In genomic region chr1:134709411-134710306, GRCm38 (mm10) we compare ENCODE assay signal across 7 mouse cellular contexts.
A peak's percentile ranks its signal among the peaks of the same experiment; 100 is the strongest.
DNase-seq lines count a peak whose midpoint lies in the region; ATAC-seq and TF ChIP-seq lines count a peak whose summit lies in the region.

No protein-coding gene starts in this region.

- peaks cover 95% of the 10 kb centered on the region for H3K27me3 ChIP-seq in megakaryocyte, embryonic 14.5 days (replicated peaks)
- peaks cover 90% of the 10 kb centered on the region for H3K27me3 ChIP-seq in embryonic facial prominence, embryonic 13.5 days
- peaks cover 24% of the 10 kb centered on the region for H3K27me3 ChIP-seq in intestine, postnatal 0 days (replicated peaks; ENCODE audit: control insufficient read depth, insufficient read depth, low read length)
- peaks cover 2% of the 10 kb centered on the region; the same call in 1 of the 2 replicates for H3K27me3 ChIP-seq in stomach, embryonic 14.5 days (ENCODE audit: control insufficient read depth, insufficient read depth, low read length)

- no peak overlapping the region for H3K27ac ChIP-seq in embryonic facial prominence, embryonic 13.5 days
- no peak overlapping the region for H3K27ac ChIP-seq in intestine, postnatal 0 days (ENCODE audit: low read depth, low read length)
- H3K27ac ChIP-seq in stomach, embryonic 14.5 days (ENCODE audit: low read length): no peak overlapping the region

- ATAC-seq in megakaryocyte, adult 5-6 weeks (ENCODE audit: poor library complexity, severe bottlenecking): no peak
- ATAC-seq in embryonic facial prominence, embryonic 13.5 days (ENCODE audit: insufficient number of reproducible peaks, insufficient read depth, low FRiP score, low TSS enrichment, low read depth): no peak
- ATAC-seq in intestine, postnatal 0 days: no peak
- ATAC-seq in stomach, embryonic 14.5 days (ENCODE audit: insufficient number of reproducible peaks, insufficient read depth, low FRiP score, low read depth): no peak

- no peak for DNase-seq in left cerebral cortex, adult 9 months (ENCODE audit: low spot score in 2 of 2)
- no peak for DNase-seq in gastrocnemius, postnatal 25 days

- 14% methylated on average over 26 of the region's 26 CpGs for WGBS in embryonic facial prominence, embryonic 13.5 days
- WGBS in intestine, postnatal 0 days: 35% methylated on average over 26 of the region's 26 CpGs
- WGBS in stomach, embryonic 14.5 days: 25% methylated on average over 26 of the region's 26 CpGs

- peak overlapping the region; percentile 99 for H3K4me2 ChIP-seq in embryonic facial prominence, embryonic 13.5 days
- peak overlapping the region; percentile 76 for H3K4me2 ChIP-seq in intestine, postnatal 0 days (replicated peaks; ENCODE audit: low read depth)
- H3K4me2 ChIP-seq in stomach, embryonic 14.5 days (replicated peaks; ENCODE audit: low read depth, low read length): peak overlapping the region; percentile 98

- H3K9ac ChIP-seq in embryonic facial prominence, embryonic 13.5 days: peak overlapping the region; percentile 70
- no peak overlapping the region for H3K9ac ChIP-seq in intestine, postnatal 0 days (ENCODE audit: low read depth, low read length)
- peak overlapping the region; percentile 42; the same call in 1 of the 2 replicates for H3K9ac ChIP-seq in stomach, embryonic 14.5 days (replicated peaks; ENCODE audit: low read depth, low read length)

- H3K36me3 ChIP-seq in megakaryocyte, embryonic 14.5 days (replicated peaks; ENCODE audit: low read length): no peaks in the 10 kb centered on the region
- H3K36me3 ChIP-seq in embryonic facial prominence, embryonic 13.5 days: no peaks in the 10 kb centered on the region
- H3K36me3 ChIP-seq in intestine, postnatal 0 days (ENCODE audit: control insufficient read depth, insufficient read depth): no peaks in the 10 kb centered on the region
- no peaks in the 10 kb centered on the region for H3K36me3 ChIP-seq in stomach, embryonic 14.5 days (ENCODE audit: control insufficient read depth, insufficient read depth, low read length)

- H3K4me3 ChIP-seq in megakaryocyte, embryonic 14.5 days (replicated peaks): peak overlapping the region; percentile 82
- H3K4me3 ChIP-seq in embryonic facial prominence, embryonic 13.5 days: peak overlapping the region; percentile 57
- H3K4me3 ChIP-seq in intestine, postnatal 0 days (ENCODE audit: low read depth, low read length): peak overlapping the region; percentile 42
- peak overlapping the region; percentile 52 for H3K4me3 ChIP-seq in stomach, embryonic 14.5 days (ENCODE audit: low read depth, low read length)

- peaks cover 23% of the 10 kb centered on the region for H3K4me1 ChIP-seq in megakaryocyte, embryonic 14.5 days
- H3K4me1 ChIP-seq in embryonic facial prominence, embryonic 13.5 days: peaks cover 21% of the 10 kb centered on the region
- H3K4me1 ChIP-seq in intestine, postnatal 0 days (replicated peaks; ENCODE audit: control insufficient read depth, insufficient read depth, low read length): peaks cover 2% of the 10 kb centered on the region
- peaks cover 16% of the 10 kb centered on the region for H3K4me1 ChIP-seq in stomach, embryonic 14.5 days (ENCODE audit: control insufficient read depth, insufficient read depth, low read length)

- TF ChIP-seq CTCF in intestine, postnatal 0 days (IDR thresholded peaks at IDR 0.05; ENCODE audit: low read depth): peak; percentile 24; the same call in 1 of the 2 replicates

- H3K9me3 ChIP-seq in megakaryocyte, embryonic 14.5 days: no peaks in the 10 kb centered on the region
- H3K9me3 ChIP-seq in embryonic facial prominence, embryonic 13.5 days: no peaks in the 10 kb centered on the region
- H3K9me3 ChIP-seq in intestine, postnatal 0 days (ENCODE audit: control insufficient read depth): no peaks in the 10 kb centered on the region
- H3K9me3 ChIP-seq in stomach, embryonic 14.5 days (ENCODE audit: control insufficient read depth, low read depth, low read length): no peaks in the 10 kb centered on the region
